Mouse (Mus musculus): ENCODE measurements around the gene Wdr43. TPM values are rescaled to one million over a fixed set of nuclear protein-coding genes. Genes with fewer than 3 reads are reported as not detected.

Wdr43 gene
- total and polyA plus RNA-seq, 2 experiments from 2014 or later: 39.6 to 48.8 TPM

DNA sequence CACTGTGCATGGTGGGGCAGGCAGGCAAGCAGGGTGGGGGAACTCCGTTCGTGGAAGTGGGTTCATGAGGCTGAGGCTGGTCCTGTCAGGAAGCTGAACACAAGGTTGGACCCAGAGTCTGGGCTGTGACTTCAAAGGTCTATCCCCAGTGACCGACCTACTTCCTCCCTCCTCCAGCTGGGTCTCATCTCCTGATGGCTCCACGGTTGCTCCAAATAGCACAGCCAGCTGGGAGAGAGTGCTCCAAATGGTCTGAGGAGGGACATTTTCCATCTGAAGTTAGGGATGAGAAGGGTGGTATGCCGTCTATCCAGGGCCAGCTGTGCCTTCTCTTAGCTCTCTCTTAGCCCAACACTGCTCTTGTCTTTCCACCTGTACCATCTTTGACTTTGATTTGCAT, 74.2 kb downstream of the Wdr43 start:
- Histone ChIP-seq H3K4me2 (ENCODE audit: low read depth) (no peak overlapping the region), H3K27me3 (ENCODE audit: insufficient read depth, low read length) (no peaks in the 10 kb centered on the region), H3K9ac (no peak overlapping the region), H3K27ac (ENCODE audit: low read depth, low read length) (no peak overlapping the region), H3K36me3 (ENCODE audit: insufficient read depth) (no peaks in the 10 kb centered on the region), H3K4me1 (ENCODE audit: insufficient read depth) (peaks cover 6% of the 10 kb centered on the region; the same call in 1 of the 2 replicates), H3K9me3 (ENCODE audit: low read length) (no peaks in the 10 kb centered on the region), H3K4me3 (ENCODE audit: low read depth, low read length) (no peak overlapping the region)
- no peak for TF ChIP-seq CTCF (IDR thresholded peaks at IDR 0.05; ENCODE audit: low read depth)
- 86% methylated on average over 5 of the region's 5 CpGs for WGBS
- DNase-seq: no peak
- no peak for ATAC-seq

DNA sequence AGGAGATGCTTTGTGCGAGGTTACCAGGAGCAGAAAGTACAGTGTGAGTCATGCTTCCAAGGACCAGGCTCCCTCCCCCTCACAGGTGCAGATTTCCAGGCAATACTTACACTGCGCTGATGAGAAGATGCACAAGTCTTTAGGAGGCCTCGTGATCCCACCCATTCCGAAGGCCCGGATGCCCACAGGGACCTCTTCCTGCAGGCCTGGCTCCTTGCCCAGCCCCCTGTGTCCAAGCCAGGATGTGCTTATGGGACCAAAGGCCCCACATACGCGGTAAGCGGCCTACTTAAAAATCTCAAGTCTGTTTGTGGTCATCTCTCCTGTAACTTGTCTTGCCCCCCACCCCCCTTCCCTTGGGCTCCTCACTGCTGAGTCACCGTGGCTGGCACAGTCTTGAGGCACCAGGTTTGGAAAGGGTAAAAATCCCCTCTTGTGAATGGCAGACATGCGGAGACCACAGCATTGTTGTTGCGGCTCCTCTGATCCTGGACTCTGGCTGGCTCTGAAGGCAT, 75.7 kb downstream of the Wdr43 start:
- no peak overlapping the region for H3K4me3 ChIP-seq (ENCODE audit: low read depth, low read length)
- ATAC-seq: peak; percentile 48
- TF ChIP-seq CTCF (IDR thresholded peaks at IDR 0.05; ENCODE audit: low read depth): no peak
- H3K27me3 ChIP-seq (ENCODE audit: insufficient read depth, low read length): no peaks in the 10 kb centered on the region
- no peak overlapping the region for H3K9ac ChIP-seq
- no peaks in the 10 kb centered on the region for H3K36me3 ChIP-seq (ENCODE audit: insufficient read depth)
- no peak overlapping the region for H3K27ac ChIP-seq (ENCODE audit: low read depth, low read length)
- no peaks in the 10 kb centered on the region for H3K9me3 ChIP-seq (ENCODE audit: low read length)
- peaks cover 6% of the 10 kb centered on the region; the same call in 1 of the 2 replicates for H3K4me1 ChIP-seq (ENCODE audit: insufficient read depth)
- no peak for DNase-seq
- H3K4me2 ChIP-seq (ENCODE audit: low read depth): no peak overlapping the region
- 50% methylated on average over 11 of the region's 11 CpGs for WGBS

DNA sequence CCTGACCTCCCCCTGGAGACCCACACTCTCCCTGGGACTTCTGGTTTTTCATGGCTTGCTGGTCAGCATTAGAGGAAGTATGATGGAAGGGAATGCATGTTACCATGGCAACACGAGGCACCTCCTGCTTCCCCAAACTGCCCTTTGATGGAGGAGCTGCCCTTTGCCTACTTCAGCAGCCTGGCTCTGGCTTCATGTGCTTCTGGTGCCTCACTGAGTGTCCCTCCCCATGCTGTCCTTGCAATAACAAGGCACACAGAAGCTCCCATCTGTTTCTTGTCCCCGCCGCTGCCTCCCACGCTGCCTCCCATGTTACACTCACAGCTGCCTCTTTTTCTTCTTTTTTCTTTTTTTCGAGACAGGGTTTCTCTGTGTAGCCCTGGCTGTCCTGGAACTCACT, 77.6 kb downstream of the Wdr43 start:
- Histone ChIP-seq H3K9me3 (ENCODE audit: low read length) (no peaks in the 10 kb centered on the region), H3K4me1 (ENCODE audit: insufficient read depth) (peaks cover 6% of the 10 kb centered on the region; the same call in 1 of the 2 replicates), H3K4me3 (ENCODE audit: low read depth, low read length) (no peak overlapping the region), H3K4me2 (ENCODE audit: low read depth) (no peak overlapping the region), H3K27ac (ENCODE audit: low read depth, low read length) (no peak overlapping the region), H3K27me3 (ENCODE audit: insufficient read depth, low read length) (no peaks in the 10 kb centered on the region), H3K9ac (no peak overlapping the region), H3K36me3 (ENCODE audit: insufficient read depth) (no peaks in the 10 kb centered on the region)
- ATAC-seq (no peak), DNase-seq (no peak)
- TF ChIP-seq CTCF (IDR thresholded peaks at IDR 0.05; ENCODE audit: low read depth): no peak
- 55% methylated on average over 5 of the region's 5 CpGs for WGBS

DNA sequence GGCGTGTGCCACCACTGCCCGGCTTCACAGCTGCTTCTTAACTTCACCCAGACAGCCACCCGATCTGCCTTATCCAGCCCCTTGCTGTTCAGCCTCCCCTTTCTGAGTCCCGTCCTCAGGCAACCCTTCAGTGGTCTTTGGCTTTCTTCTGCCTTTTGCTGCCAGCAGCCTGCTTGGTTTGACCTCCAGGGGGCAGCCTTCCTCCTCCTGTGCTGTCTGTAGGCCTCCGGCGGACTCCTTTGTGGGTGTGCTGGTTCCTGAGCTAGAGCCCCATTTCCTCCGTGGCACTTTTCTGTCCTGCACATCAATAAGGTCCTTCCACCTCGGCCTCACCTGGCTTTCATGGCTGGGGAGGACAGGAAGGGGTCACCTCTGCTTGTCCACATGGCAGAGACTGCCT, 78.1 kb downstream of the Wdr43 start:
- ATAC-seq (no peak), DNase-seq (no peak)
- Histone ChIP-seq H3K4me3 (ENCODE audit: low read depth, low read length) (no peak overlapping the region), H3K9ac (no peak overlapping the region), H3K36me3 (ENCODE audit: insufficient read depth) (no peaks in the 10 kb centered on the region), H3K9me3 (ENCODE audit: low read length) (no peaks in the 10 kb centered on the region), H3K4me1 (ENCODE audit: insufficient read depth) (peaks cover 6% of the 10 kb centered on the region; the same call in 1 of the 2 replicates), H3K27ac (ENCODE audit: low read depth, low read length) (no peak overlapping the region), H3K4me2 (ENCODE audit: low read depth) (no peak overlapping the region), H3K27me3 (ENCODE audit: insufficient read depth, low read length) (no peaks in the 10 kb centered on the region)
- 59% methylated on average over 8 of the region's 8 CpGs for WGBS
- peak; percentile 17; the same call in 1 of the 2 replicates for TF ChIP-seq CTCF (IDR thresholded peaks at IDR 0.05; ENCODE audit: low read depth)

DNA sequence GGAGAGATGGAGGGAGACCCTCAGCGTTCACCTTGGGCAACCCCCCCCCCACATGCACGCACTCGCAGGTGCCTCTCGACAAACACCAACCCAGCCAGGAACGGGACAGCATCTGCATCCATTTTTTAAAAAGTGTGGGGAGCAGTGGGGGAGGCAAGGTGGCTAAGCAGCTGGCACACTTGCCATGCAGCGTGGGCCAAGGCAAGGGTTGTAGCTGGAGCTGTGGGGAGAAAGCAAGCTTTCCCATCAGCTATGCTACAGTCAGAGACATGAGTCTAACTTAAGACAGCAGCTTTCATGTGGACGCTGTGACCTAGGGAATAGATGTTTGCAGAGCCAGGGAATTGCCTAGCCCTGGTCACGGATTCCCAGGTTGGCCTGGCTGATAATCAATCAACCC, 79.5 kb downstream of the Wdr43 start:
- H3K27me3 ChIP-seq (ENCODE audit: insufficient read depth, low read length): no peaks in the 10 kb centered on the region
- no peak overlapping the region for H3K4me2 ChIP-seq (ENCODE audit: low read depth)
- no peaks in the 10 kb centered on the region for H3K9me3 ChIP-seq (ENCODE audit: low read length)
- no peak for DNase-seq
- no peaks in the 10 kb centered on the region for H3K36me3 ChIP-seq (ENCODE audit: insufficient read depth)
- WGBS: 96% methylated on average over 8 of the region's 8 CpGs
- no peak overlapping the region for H3K4me3 ChIP-seq (ENCODE audit: low read depth, low read length)
- peaks cover 6% of the 10 kb centered on the region; the same call in 1 of the 2 replicates for H3K4me1 ChIP-seq (ENCODE audit: insufficient read depth)
- TF ChIP-seq CTCF (IDR thresholded peaks at IDR 0.05; ENCODE audit: low read depth): no peak
- no peak overlapping the region for H3K27ac ChIP-seq (ENCODE audit: low read depth, low read length)
- ATAC-seq: no peak
- H3K9ac ChIP-seq: no peak overlapping the region

DNA sequence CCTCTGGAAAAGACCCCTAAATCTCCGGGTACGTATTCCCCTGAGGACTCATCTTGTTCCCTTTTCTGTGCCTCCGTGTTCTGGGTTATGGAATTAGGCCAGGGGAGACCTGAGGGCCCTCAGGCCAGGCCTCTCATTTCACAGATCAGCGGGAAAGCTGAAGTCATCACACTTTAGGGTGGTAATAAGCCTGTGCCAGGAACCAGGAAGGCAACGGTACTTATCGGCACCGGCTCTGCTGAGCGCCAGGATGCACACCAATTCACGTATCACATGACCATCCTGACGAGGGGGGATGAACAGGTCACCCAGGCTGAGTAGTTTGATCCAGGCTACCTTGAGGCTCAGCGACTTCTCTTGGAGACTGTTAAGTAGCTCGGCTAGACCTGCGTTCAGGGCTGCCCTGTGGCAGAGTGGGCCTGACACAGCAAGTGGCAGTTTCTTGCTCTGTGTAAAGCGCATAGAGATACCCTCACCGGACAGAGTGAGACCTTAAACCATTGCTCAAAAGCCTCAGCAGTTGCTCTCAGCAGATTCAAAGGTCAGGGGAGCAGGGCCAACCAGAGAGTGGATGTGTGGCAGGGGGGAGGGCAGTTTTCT, 80.1 kb downstream of the Wdr43 start:
- 80% methylated on average over 15 of the region's 15 CpGs for WGBS
- no peak for ATAC-seq

DNA sequence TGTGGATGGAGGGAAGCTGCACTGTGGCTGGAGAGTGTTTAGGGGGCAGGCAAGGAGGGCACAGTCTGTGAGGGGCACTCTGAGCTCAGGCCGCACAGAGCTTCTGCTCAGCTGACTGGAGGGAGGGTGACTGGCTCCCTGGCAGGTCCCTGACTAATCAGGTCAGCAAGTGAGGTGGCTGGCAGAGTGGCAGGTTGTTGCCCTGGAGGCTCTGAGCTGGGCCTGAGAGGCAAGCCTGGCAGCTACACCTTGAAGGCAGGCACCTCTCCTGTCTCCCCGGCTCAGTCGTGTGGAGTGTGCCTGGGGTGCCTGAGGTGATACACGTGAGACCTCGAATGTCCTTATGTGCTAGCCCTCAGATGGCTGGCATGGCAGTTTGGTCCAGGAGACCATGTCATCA, 80.7 kb downstream of the Wdr43 start:
- Histone ChIP-seq H3K4me2 (ENCODE audit: low read depth) (no peak overlapping the region), H3K27ac (ENCODE audit: low read depth, low read length) (no peak overlapping the region), H3K9me3 (ENCODE audit: low read length) (no peaks in the 10 kb centered on the region), H3K4me1 (ENCODE audit: insufficient read depth) (0 out of 2 replicates have a peak, but pooled peaks cover 3% of the 10 kb centered on the region), H3K9ac (no peak overlapping the region), H3K36me3 (ENCODE audit: insufficient read depth) (no peaks in the 10 kb centered on the region), H3K27me3 (ENCODE audit: insufficient read depth, low read length) (no peaks in the 10 kb centered on the region), H3K4me3 (ENCODE audit: low read depth, low read length) (no peak overlapping the region)
- 88% methylated on average over 5 of the region's 5 CpGs for WGBS
- no peak for DNase-seq
- no peak for TF ChIP-seq CTCF (IDR thresholded peaks at IDR 0.05; ENCODE audit: low read depth)
- ATAC-seq: no peak

More for the DNA sequence above, 80.1 kb downstream of the Wdr43 start:
- no peak for TF ChIP-seq CTCF (IDR thresholded peaks at IDR 0.05; ENCODE audit: low read depth)
- H3K27ac ChIP-seq (ENCODE audit: low read depth, low read length): no peak overlapping the region
- H3K27me3 ChIP-seq (ENCODE audit: insufficient read depth, low read length): no peaks in the 10 kb centered on the region
- no peak overlapping the region for H3K4me3 ChIP-seq (ENCODE audit: low read depth, low read length)
- peaks cover 6% of the 10 kb centered on the region; the same call in 1 of the 2 replicates for H3K4me1 ChIP-seq (ENCODE audit: insufficient read depth)
- H3K9me3 ChIP-seq (ENCODE audit: low read length): no peaks in the 10 kb centered on the region
- no peak overlapping the region for H3K4me2 ChIP-seq (ENCODE audit: low read depth)
- no peak for DNase-seq
- no peaks in the 10 kb centered on the region for H3K36me3 ChIP-seq (ENCODE audit: insufficient read depth)
- H3K9ac ChIP-seq: no peak overlapping the region
